Mouse (Mus musculus): ENCODE data around the gene Slc8b1.
"Not testable (repeated sequence)": the region's sequence is repeated elsewhere in the genome, so short reads cannot be mapped to it uniquely, and the experiment has no call there.

The Slc8b1 gene

DNA sequence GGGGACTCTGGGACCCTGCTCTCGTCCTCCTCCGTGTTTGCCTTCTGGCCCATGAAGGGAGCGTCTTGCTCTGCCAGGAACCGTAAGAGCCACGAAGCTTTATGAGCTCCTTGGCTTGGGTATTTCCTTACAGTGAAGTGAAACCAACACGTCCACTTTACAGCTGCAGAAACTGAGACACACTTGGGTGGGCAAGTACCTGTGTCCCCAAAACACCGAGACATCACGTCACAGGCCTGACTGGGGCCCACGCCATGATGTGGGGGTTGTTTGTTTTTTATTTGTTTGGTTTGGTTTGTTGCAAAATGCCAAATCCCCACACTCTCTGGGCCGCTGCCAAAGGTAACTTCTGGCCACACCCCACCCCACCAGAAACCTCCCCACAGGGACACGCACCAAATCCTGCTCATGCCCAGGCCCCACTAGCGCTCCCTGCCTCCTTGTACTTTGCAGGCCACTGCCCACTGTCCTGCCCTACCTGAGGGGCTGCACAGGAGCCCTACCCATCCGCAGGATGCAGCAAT is 15.2 kb upstream of the Slc8b1 start:
- no peak for DNase-seq (ENCODE audit: low read depth, low spot score)

DNA sequence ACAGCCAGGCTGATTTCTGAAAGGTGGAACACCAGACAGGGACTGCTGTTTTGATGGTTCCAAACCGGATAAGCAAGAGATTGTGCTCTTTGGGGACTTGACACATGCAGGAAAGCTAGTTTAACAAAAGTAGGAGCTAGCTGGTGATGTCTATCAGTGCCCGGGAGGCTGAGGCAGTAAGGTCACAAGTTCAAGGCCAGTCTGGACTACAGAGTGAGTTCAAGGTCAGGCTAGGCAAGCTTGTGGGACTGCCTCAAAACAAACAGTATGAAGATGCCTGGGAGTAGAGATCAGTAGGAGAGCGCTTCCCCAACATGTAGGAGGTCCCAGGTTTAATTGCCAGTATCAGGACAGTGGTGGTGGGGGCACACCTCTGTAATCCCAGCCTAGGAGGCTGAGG is 13.9 kb upstream of the Slc8b1 start:
- DNase-seq (ENCODE audit: low read depth, low spot score), result no peak

DNA sequence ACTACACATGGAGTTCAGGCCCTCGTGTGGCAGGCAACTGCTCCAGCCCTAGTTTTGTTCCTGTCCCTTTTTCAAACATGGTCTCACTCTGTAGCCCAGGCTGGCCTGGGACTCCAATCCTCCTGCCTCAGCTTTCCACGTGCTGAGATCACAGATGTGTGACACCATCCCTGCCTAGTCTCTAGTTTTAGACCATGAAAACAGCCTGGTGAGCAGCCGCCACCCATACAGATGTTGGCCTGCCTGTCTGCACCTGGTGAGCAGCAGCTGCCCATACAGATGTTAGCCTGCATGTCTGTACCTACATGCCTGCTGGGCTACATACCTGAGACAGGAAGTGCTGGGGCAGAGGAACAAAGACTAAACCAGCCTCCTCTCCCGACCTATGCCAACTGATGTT is 11.8 kb upstream of the Slc8b1 start:
- no peak for DNase-seq (ENCODE audit: low read depth, low spot score)

DNA sequence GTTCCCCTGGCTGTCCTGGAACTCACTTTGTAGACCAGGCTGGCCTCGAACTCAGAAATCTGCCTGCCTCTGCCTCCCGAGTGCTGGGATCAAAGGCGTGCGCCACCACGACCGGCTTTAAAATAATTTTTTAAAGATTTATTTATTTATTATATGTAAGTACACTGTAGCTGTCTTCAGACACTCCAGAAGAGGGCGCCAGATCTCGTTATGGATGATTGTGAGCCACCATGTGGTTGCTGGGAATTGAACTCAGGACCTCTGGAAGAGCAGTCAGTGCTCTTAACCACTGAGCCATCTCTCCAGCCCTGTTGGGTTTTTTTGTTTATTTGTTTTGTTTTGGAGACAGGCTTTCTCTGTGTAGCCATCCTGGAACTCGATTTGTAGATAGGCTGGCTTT is 10.4 kb upstream of the Slc8b1 start:
- DNase-seq (ENCODE audit: low read depth, low spot score), result not testable (repeated sequence)

DNA sequence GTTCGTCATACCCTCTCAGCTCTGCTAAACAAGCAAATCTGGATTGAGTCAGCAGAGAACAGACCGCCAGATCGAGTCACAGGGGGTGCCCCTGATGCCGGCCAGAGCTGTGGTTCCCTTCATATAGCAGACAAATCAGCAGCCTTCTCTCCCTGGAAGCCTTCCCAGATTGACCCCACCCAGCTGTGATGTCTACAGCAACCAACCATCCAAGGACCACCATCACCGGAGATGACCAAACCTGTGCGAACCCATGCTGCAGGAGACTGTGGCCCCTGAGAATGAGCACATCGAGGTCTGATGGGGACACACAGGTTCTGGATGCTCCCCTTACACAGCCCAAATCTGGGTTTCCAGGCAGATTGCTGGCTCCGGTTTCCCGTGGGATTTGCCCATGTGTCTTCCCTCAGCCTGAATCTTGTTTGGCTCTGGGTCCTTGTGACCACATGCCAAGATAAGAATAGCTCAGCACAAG is 8.8 kb upstream of the Slc8b1 start:
- DNase-seq (ENCODE audit: low read depth, low spot score), result no peak

DNA sequence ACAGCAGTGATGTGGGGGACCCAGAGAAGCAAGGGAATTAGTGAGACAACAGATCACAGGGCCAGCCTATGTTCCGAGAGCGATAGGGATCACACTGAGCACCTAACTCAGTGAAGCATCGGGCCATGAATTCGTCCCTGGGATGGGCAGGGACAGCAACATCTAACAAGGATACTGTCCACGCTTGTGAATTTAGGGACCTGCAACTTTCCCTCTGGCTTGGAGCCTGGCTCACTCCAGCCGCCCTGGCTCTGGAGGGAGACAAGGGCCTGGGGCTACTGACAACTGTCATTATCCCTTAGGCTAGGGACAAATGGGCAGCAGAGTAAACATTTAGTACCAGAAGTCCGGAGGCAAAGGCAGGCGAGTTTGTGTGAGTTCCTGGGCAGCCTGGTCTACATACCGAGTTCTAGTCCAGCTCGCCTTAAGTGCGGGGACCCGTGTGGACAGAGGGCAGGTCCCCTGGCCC is 8.3 kb upstream of the Slc8b1 start:
- DNase-seq (ENCODE audit: low read depth, low spot score), result no peak

DNA sequence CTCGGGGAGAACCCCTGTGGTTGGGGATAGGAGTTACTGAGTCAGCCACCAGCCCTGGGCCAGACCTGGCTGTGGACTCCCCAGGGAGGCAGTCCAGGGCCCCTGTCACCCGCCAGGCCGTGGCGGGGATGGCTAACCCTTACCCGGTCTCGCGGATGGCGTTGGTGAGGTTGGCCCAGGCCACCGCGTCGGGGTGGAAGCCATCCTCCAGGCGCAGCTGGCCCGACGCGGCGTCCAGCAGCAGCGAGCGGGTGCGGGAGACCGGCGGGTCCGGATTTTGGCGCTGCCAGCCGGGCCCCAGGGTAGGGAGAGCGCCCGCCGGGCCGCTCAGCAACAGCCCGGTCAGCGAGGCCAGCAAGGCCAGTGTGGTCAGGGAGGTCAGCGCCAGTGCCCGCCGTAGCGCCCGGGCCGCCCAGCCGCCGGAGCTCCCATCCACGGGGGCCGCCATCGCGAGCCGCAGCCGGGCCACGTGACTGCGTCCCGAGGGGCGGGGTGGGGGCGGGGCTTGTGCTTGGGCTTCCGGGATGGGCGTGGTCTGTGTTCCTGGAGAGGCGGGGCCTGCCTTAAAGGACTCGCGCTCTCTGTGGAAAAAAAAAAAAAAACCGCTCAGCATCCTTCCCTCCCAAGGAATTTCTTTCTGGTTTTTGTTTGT is 7.7 kb upstream of the Slc8b1 start, which contains the start of gene Plbd2:
Plbd2 (minus strand) TSS at position 482 of the 652 bp plus-strand sequence.
- peak; percentile 72 for DNase-seq (ENCODE audit: low read depth, low spot score)

DNA sequence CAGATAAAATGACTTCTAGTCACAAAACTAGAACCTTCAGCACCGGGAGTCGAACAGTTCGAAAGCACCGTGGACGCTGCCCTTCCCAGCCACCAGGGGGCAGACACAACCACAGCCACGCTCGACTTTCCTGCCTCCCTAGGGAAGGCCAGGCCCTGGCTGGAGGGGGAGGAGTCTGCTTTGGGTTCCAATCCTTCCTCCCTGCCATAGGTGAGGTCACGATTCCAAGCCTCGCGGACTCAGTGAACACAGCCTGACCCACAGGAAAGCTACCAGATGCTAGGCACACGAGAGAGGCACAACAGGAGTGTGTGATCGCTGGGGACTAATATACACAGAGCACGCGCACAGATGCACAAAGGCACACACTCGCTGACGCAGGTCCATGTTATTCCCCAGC is 5.6 kb upstream of the Slc8b1 start:
- DNase-seq (ENCODE audit: low read depth, low spot score), result no peak

DNA sequence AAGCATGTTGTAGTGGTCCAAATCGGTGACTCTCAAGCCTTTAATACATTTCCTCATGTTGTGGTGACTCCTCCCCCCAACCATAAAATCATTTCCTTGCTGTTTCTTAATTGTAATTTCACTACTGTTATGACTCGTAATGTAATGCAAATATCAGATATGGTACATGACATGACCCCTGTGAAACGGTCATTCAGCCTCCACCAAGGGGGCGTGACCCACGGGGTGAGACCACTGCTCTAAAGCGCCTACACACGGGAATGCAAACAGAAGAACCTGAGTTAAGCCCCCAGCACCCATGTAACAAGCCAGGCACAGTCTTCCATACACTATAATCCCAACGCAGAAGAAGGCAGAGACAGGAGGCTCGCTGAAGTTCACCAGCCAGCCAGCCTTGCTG is 5.2 kb upstream of the Slc8b1 start:
- DNase-seq (ENCODE audit: low read depth, low spot score), result no peak

DNA sequence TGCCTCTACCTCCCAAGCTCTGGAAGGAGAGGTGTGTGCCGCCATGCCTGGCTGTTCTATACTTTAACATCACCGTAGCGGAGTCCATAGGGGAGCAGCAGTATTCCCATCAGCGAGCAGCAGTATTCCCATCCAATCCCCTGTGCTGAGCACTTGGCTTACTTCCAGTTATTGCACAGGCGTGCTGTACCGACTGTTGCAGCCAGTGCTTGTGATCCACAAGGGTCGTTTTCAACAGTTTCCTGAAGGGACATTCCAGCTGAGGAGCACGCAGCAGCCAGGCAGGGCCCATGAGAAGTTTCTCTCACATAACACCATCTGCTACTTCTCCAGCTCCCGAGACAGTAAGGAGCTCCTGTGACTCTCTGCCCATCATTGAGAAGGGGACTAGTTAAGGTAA is 4.5 kb upstream of the Slc8b1 start:
- no peak for DNase-seq (ENCODE audit: low read depth, low spot score)

DNA sequence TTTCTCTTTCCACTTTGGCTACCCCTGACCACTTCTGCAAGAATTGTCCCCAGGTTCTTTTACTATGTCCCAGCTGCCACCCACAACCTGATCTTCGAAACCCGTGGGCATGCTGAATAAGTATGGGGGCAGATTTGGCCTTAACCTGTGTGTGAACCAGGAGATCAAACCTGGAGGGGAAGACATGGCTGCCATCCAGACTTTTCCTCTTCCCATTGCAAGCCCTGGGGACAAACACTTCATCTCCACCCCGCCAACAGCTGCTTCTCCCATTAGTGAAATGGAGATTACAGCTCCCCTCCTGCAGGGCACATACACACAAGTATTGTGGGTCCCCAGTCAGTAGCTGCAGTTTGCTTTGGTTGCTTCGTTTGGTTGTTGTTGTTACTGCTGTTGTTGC is 3.7 kb upstream of the Slc8b1 start:
- no peak for DNase-seq (ENCODE audit: low read depth, low spot score)

DNA sequence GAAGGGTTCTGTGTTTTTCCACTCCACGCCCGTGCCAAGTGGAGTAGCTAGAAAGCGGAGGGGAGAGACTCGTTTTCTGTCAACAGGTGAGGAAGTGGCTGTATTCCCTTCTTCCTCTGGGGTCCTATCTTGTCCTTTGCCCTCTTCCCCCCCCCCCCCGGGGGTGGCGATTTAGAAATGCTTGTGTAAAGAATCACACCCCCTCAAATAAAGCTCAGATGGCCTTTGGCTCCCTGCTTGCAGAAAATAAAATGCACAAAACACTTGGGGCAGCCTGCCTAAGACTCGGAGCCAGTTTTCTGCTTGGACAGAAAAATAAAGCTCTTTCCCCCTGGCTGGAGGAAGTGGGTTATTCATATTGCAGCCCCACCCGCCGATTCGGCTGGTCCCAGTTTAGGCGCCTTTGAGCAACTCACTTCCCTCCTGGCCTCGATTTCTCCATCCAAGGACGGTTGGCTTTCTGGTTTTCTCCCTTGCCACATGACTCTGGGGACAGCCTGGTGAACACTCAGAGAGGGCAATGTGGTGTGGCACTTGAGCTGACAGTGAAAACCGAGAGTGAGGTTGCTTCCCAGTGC is 764 bp downstream of the Slc8b1 start:
- DNase-seq (ENCODE audit: low read depth, low spot score), result no peak

DNA sequence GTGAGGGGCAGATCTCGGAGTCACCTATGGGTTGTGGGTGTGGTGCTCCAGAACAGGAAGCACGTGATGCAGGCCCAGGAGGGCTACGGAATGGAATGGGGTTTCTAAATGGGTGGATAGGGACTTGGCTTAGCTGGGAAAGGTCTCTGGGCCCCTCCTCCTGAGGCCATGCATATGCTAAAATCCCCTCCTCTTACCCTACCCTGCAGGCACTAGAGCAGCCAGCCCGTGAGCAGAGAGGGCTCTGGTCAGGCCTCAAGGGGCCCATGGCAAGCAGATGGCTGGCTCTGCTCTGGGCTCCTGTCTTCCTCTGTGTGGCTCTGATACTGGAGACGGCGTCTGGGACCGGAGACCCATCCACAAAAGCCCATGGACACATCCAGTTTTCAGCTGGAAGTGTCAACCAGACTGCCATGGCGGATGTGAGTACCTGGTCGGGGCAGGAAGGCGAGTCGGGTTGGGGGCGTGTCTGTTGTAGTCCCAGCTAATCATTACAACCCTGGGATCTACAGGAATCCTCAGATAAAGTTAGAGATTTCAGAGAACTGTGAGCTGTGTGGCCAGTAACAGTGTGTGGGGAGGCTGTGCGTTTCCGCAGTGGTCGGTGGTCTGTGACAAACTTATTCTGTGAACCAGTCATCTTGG is 2.1 kb downstream of the Slc8b1 start:
- DNase-seq (ENCODE audit: low read depth, low spot score), result no peak

DNA sequence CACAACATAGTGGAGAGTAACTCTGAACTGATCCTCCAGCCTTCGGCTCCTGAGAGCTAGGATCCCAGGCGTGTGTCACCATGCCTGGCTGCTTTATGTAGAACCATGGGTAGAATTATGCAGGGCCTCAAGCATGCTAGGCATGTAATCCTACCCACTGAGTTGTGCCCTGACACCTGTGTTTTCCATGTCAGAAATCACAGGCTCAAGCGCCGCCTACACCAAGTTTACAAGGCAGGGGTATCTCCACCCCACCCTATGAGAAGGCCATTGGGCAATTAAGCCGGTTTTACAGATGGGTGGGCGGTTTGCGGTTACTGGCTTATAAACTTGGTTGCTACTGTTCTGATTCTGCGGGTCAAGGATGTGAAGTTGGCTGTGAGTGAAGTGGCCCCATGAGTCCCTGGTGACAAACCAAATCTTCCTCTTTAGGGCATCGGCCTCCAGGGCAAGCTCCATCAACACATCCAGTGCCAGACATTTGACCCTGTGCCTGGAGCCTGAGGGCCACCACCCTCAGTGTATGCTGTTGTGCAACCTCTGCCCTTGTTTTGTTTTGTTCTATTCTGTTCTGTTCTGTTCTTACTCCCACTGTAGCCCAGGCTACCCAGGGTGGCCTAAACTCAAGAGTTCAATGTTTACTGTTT is 3.2 kb downstream of the Slc8b1 start:
- no peak for DNase-seq (ENCODE audit: low read depth, low spot score)

DNA sequence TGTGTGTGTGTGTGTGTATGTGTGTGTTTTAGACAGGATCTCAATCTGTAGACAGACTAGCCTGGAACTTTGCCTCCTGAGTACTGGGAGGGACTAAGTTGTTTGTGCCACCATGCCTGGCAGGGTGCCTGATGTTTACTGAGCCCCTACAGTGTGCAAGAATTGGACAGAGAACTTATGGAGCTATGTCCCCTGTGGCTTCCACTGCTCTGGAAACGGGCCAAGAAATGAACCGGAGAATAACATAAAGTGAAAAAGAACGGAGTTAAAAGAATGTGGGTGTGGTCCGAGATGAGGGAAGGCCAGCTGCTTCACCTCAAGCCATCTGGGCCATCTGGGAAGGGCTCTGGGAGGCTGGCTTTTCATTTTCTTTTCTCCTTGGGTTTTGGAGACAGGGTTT is 3.8 kb downstream of the Slc8b1 start:
- DNase-seq (ENCODE audit: low read depth, low spot score), result no peak

DNA sequence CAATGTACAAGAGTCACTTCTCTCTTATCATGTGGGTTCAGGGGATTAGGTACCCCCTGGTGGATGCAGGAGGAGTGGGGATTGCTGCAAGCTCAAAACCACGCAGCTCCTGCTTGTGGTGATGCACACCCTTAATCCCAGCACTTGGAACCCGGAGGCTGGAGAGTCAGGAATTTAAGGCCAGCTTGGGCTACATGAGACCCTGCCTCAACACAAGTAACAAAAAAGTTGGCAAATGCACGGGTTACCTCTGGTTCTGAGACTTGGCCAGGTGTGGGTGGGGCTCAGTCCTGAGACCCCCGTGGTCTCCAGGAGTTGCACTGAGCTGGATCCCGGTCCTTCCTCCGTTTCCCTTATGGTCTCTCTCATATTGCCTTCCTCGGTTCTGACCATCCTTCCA is 4.5 kb downstream of the Slc8b1 start:
- no peak for DNase-seq (ENCODE audit: low read depth, low spot score)

DNA sequence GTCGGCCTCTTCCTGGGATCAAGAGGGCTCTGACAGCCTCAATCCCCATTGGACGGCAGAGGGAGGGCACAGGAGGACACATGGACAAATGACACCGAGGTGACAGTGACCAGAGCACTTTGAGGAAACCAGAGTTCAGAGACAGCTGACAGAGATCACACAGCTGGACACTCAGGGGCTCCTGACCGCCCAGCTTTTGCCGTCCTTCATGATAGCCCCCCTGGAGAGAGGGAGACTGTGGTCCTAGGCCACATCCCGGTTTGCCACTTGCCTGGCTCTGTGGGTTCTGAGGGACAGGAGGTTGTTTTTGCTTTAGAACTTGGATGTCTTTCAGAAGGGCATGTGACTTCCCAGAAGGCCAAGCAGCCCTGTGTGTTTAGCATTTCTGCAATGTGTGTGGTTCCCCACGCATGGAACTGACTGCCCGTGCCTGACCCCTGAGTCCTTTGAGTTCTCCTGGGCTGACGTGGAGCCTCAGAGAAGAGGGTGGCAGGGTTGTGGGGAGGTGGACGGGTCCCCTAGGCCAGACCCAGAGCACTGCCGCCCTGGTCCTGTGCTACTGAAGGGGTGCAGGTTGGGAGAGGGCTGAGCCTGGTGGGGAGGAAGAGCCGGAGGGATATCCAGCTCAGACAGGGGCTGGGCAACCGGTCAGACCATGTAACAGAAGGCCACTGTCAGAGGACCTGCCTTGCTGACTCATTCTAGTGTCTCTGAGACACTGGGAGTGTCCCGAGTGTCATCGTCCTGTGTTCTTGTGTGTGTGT is 5.4 kb downstream of the Slc8b1 start:
- DNase-seq (ENCODE audit: low read depth, low spot score), result no peak

DNA sequence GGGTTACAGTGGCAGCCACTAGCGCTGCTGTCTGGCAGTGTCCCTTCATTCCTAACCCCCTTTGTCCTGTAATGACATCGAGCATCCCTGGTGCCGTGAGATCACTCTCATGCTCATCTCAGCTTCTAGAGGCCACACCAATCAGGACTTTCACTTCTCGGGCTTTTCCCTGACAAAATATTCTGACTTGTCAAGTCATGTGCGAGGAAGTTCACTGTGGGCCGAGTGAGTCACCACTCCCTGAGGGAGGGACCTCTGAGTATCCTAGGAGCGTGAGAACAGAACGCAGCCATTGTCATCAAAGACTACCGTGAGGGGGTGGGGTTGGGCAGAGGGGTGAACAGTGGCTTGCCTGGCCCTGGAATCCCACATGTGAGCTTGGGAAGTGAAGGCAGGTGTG is 6.6 kb downstream of the Slc8b1 start:
- DNase-seq (ENCODE audit: low read depth, low spot score), result no peak

DNA sequence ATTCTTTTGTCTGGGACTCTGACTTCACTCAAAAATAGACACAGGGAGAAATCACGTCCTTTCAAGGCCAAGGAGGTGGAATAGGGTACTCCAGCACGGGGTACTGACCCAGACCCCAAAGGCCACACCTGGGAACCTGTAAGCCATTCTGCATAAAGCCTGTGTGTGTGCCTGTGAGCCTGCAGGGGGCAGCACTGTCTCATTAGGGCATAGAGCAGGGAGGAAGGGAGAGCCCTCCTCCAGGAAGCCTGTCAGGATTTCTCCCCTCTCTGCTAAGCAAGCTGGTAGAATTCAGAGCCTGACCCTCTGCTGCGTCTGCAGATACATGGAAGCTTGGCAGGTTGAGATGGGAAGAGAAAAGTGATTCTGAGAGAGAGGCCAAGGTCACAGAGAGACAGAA is 11.7 kb downstream of the Slc8b1 start:
- no peak for DNase-seq (ENCODE audit: low read depth, low spot score)

DNA sequence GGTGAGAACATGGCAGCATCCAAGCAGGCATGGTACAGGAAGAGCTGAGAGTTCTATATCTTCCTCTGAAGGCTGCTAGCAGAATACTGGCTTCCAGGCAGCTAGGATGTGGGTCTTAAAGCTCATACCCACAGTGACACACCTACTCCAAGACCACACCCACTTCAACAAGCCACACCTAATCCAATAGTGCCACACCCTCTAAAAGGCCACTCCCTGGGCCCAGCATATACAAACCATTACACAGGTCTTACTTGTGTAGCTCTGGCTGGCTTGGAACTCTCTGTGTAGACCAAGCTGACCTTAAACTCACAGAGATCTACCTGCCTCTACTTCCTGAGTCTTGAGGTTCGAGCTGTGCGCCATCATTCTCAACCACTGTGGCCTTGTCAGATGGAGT is 13.8 kb downstream of the Slc8b1 start:
- no peak for DNase-seq (ENCODE audit: low read depth, low spot score)

DNA sequence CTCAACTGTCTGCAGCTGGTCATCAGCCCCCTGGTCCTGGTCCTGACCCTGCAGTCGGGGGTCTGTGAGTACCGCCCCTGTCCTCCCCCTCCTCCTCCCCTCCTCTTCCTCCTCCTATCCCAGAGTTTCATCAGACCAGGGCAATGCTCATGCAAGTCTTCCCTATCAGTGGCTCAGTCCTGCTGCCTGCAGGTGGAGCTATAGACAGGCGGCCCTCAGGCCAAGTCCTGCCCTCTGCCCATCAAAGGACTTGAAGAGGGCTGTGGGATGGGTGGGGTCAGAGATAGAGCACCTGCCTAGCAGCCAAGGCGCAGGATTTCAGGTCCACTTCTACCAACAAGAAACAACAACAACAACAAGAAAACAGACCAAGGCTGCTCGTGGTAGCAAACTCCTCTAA is 14.8 kb downstream of the Slc8b1 start:
- no peak for DNase-seq (ENCODE audit: low read depth, low spot score)

DNA sequence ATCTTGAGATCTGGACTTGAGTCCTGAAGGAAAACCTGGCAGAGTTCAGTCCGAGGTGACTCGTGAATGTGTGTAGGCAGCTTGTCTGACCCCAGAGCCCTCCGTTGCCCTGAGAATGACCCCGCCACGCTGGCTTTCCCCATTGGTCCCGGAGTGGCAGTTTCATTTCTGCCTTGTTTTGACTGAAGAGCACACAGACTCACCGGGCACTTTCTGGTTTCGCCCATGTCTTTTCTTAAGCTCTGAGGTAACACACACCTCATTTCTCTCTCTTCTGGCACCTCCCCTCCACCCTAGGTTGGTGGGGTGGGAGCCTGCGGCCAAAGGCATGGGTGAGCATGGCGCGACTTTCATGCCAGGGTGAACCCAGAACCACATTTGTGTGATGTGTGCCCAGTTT is 15.3 kb downstream of the Slc8b1 start:
- DNase-seq (ENCODE audit: low read depth, low spot score), result no peak

Data from brain, embryonic 18.5 days (tissue).